19 mouse cellular contexts compared by ENCODE assay signal in the genomic region with DNA sequence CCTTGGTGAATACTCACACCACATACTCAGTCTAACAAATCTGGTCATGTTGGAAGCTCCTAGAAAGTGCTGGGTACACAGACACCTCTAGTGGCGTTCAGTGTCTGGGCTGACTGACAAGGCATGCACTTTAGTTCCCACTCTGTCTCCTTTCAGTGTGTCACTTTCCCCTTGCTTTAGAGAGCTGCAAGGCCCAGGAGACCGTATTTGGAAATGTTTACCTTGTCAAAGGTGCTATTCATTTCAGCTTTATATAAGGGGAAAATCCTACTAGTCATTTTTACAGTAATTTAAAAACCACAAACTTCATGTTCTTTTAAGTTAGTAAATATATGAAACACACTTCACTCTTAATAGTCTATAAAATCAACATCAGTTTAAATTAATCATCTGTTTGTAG. TPM values are rescaled to one million over a fixed set of nuclear protein-coding genes. Genes with fewer than 3 reads are reported as not detected.
A peak's percentile ranks its signal among the peaks of the same experiment; 100 is the strongest.
DNase-seq lines count a peak whose midpoint lies in the region; ATAC-seq and TF ChIP-seq lines count a peak whose summit lies in the region.
"Had no signal": no experiment of that assay in that cellular context is flagged by ENCODE, and none has a peak within 500 bp of the region (broad histone marks: within the 10 kb centered on the region; RNA-seq: fewer than 3 reads in every experiment).

No protein-coding gene starts in this region.

- H3K27me3 ChIP-seq in lung, embryonic 14.5 days (ENCODE audit: insufficient read depth, low read length), result no peaks in the 10 kb centered on the region
- no peaks in the 10 kb centered on the region for H3K27me3 ChIP-seq in embryonic facial prominence, embryonic 10.5 days (replicated peaks; ENCODE audit: low read depth, poor library complexity, severe bottlenecking)
- H3K27me3 ChIP-seq in stomach, postnatal 0 days (ENCODE audit: control insufficient read depth, insufficient read depth, low read length), result no peaks in the 10 kb centered on the region
- H3K27me3 ChIP-seq: embryonic facial prominence, embryonic 12.5 days; forebrain, embryonic 15.5 days; heart, embryonic 12.5 days; hindbrain, embryonic 15.5 days; Patski had no signal

- peaks cover 11% of the 10 kb centered on the region for H3K4me1 ChIP-seq in lung, embryonic 14.5 days (ENCODE audit: insufficient read depth)
- H3K4me1 ChIP-seq in embryonic facial prominence, embryonic 10.5 days, result peaks cover 40% of the 10 kb centered on the region
- no peaks in the 10 kb centered on the region; the same call in 1 of the 2 replicates for H3K4me1 ChIP-seq in stomach, postnatal 0 days (replicated peaks; ENCODE audit: control insufficient read depth, insufficient read depth)
- H3K4me1 ChIP-seq: forebrain, embryonic 15.5 days had no signal

- ATAC-seq in lung, embryonic 14.5 days (ENCODE audit: insufficient read depth), result no peak
- ATAC-seq in CD4-positive, CD25-positive, alpha-beta regulatory T cell, adult 4 months, result peak; percentile 65
- ATAC-seq in stomach, postnatal 0 days (ENCODE audit: low FRiP score, low TSS enrichment), result no peak
- ATAC-seq: forebrain, embryonic 15.5 days; Patski had no signal

- no peak overlapping the region for H3K4me3 ChIP-seq in lung, embryonic 14.5 days (ENCODE audit: low read depth, low read length)
- no peak overlapping the region for H3K4me3 ChIP-seq in embryonic facial prominence, embryonic 10.5 days
- no peak overlapping the region for H3K4me3 ChIP-seq in stomach, postnatal 0 days (ENCODE audit: low read depth, low read length)
- H3K4me3 ChIP-seq: embryonic facial prominence, embryonic 12.5 days; forebrain, embryonic 15.5 days; heart, adult 2 months; heart, embryonic 12.5 days; hindbrain, embryonic 15.5 days had no signal

- WGBS in lung, embryonic 14.5 days, result 28% methylated on average over 2 of the region's 2 CpGs
- 76% methylated on average over 2 of the region's 2 CpGs for WGBS in embryonic facial prominence, embryonic 10.5 days
- 37% methylated on average over 2 of the region's 2 CpGs for WGBS in stomach, postnatal 0 days

- H3K9me3 ChIP-seq in lung, embryonic 14.5 days (ENCODE audit: low read depth, low read length), result no peaks in the 10 kb centered on the region
- H3K9me3 ChIP-seq in embryonic facial prominence, embryonic 10.5 days, result 0 out of 2 replicates have a peak, but pooled peaks cover 3% of the 10 kb centered on the region
- H3K9me3 ChIP-seq in stomach, postnatal 0 days (ENCODE audit: control insufficient read depth, low read length), result no peaks in the 10 kb centered on the region
- H3K9me3 ChIP-seq: forebrain, embryonic 15.5 days; hindbrain, embryonic 15.5 days had no signal

- no peak overlapping the region for H3K9ac ChIP-seq in lung, embryonic 14.5 days
- H3K9ac ChIP-seq in stomach, postnatal 0 days (ENCODE audit: low read length), result no peak overlapping the region
- H3K9ac ChIP-seq: embryonic facial prominence, embryonic 12.5 days; forebrain, embryonic 15.5 days; heart, embryonic 12.5 days; hindbrain, embryonic 15.5 days had no signal

- no peak for TF ChIP-seq EP300 in stomach, postnatal 0 days (optimal IDR thresholded peaks at IDR 0.05)

- TF ChIP-seq CTCF in lung, embryonic 14.5 days (IDR thresholded peaks at IDR 0.05; ENCODE audit: low read depth), result no peak
- no peak for TF ChIP-seq CTCF in stomach, postnatal 0 days (IDR thresholded peaks at IDR 0.05; ENCODE audit: low read depth)

- H3K4me2 ChIP-seq in lung, embryonic 14.5 days, result no peak overlapping the region
- no peak overlapping the region for H3K4me2 ChIP-seq in stomach, postnatal 0 days (replicated peaks; ENCODE audit: low read depth)
- H3K4me2 ChIP-seq: embryonic facial prominence, embryonic 12.5 days; forebrain, embryonic 15.5 days; heart, embryonic 12.5 days; hindbrain, embryonic 15.5 days had no signal

- DNase-seq in lung, embryonic 14.5 days, result no peak
- DNase-seq in lung, postnatal 25 days (ENCODE audit: low spot score), result no peak
- DNase-seq in embryonic facial prominence, embryonic 10.5 days (ENCODE audit: low spot score), result no peak
- DNase-seq in stomach, postnatal 0 days (ENCODE audit: low spot score), result peak; percentile 8
- DNase-seq in yolk sac, embryonic 10.5 days (ENCODE audit: low spot score), result no peak
- DNase-seq in MN1 (ENCODE audit: low spot score), result no peak
- DNase-seq: adrenal gland, adult 2 months; adrenal gland, postnatal 25 days; cerebellum, adult 2 months; cerebellum, postnatal 14 days; embryo, embryonic 11 days; gastrocnemius, postnatal 36 days; heart, adult 2 months had no signal

- H3K36me3 ChIP-seq in lung, embryonic 14.5 days (ENCODE audit: insufficient read depth), result no peaks in the 10 kb centered on the region
- no peaks in the 10 kb centered on the region; the same call in 1 of the 2 replicates for H3K36me3 ChIP-seq in embryonic facial prominence, embryonic 10.5 days (replicated peaks)
- no peaks in the 10 kb centered on the region for H3K36me3 ChIP-seq in stomach, postnatal 0 days (ENCODE audit: control insufficient read depth, insufficient read depth, low read length)
- H3K36me3 ChIP-seq: embryonic facial prominence, embryonic 12.5 days; forebrain, embryonic 15.5 days; heart, embryonic 12.5 days; hindbrain, embryonic 15.5 days had no signal

- peak overlapping the region; percentile 32; the same call in 1 of the 2 replicates for H3K27ac ChIP-seq in lung, embryonic 14.5 days (ENCODE audit: low read depth)
- peak overlapping the region; percentile 45; the same call in 1 of the 2 replicates for H3K27ac ChIP-seq in embryonic facial prominence, embryonic 10.5 days (replicated peaks)
- H3K27ac ChIP-seq in stomach, postnatal 0 days (replicated peaks), result no peak overlapping the region
- H3K27ac ChIP-seq: embryonic facial prominence, embryonic 12.5 days; forebrain, embryonic 15.5 days; heart, adult 2 months; hindbrain, embryonic 15.5 days had no signal

RNA-seq across cellular contexts. Expression of a gene that starts 44.7 kb away (rescaled TPM):
- polyA plus RNA-seq in lung, embryonic 14.5 days (2014; fragmentation: Nextera tagmentation; extraction: Ambion mirVana), result 67.1 and 71.5 TPM in 2 replicates
- polyA plus RNA-seq in CD4-positive, CD25-positive, alpha-beta regulatory T cell, adult 4 months (2017; shearing (Covaris generic)), result 10 to 100 TPM; 19.7 to 31.0 TPM
- 69.8 and 78.0 TPM in 2 replicates for polyA plus RNA-seq in embryonic facial prominence, embryonic 10.5 days (2016; fragmentation: Nextera tagmentation; extraction: Ambion mirVana)
- polyA plus RNA-seq in stomach, postnatal 0 days (2015; fragmentation: Nextera tagmentation; extraction: Ambion mirVana), result 80.2 and 88.9 TPM in 2 replicates
